Mouse (Mus musculus) right cerebral cortex, adult 2 months (tissue): Measurements from ENCODE around the gene Gm26566.

Experiments used
- DNase-seq, 2 experiments: peaks; one replicate each; pipeline ENCODE4 v3.0.0; 2021 to 2022; ENCODE audit warnings: low spot score in 2 of 2

Gene Gm26566

GRCm38 (mm10) chr4:88721791-88722721, at the start of gene Gm26566, which contains the start of gene Klhl9:
Gm26566 (plus strand) TSS chr4:88721805.
Klhl9 (minus strand) TSS chr4:88722465.
- peak; percentile 88 for DNase-seq

- no peak for DNase-seq
These were observed 44.8 kb upstream of the Gm26566 start, which contains the start of gene Ifna16 for GRCm38 (mm10) chr4:88676824-88677223. Ifna16 (minus strand) TSS chr4:88676924.

DNA sequence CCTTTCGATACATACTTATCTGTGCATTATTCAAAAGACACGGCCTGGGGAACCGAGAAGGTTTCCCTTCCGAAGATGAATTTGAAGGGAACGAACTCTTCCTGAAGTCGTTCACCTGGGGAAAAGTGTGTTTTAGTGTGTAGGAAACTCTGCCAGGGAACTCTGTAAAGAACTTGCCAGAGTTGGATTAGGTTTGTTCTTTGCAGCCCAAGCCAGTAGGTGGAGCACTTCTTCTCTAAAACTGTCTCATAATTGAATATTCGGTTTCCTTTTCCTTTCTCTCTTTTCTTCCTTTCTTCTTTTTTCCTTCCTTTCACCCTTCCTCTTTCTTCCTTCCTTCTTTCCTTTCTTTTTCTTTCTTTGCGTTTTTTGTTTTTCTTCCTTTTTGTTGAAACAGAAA, 41.2 kb upstream of the Gm26566 start:
- DNase-seq = peak; percentile 37 to 44

DNA sequence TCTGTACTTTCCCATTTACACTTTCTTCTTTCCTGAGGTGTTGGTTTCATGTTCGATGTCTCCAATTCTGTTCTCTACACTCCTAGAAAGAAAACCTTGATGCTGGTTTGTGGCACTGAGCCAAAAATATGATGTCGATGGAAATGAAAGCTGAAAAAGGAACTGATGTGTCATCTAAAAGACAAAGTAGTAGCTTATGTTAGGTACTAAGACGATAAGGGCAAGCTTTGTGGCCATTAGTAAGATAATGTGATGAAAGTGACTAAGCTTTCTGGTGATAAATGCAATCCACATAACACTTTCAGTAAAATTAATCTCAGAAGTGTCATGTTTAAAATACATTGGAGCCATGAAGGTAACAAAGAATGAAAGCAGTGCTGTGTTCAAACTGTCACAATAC, 40.3 kb upstream of the Gm26566 start:
- no peak for DNase-seq

- no peak for DNase-seq
These were observed 37.8 kb upstream of the Gm26566 start, which contains the start of gene Ifna2 for GRCm38 (mm10) chr4:88683812-88684211. Ifna2 (minus strand) TSS chr4:88683912.

GRCm38 (mm10) chr4:88691259-88691658, 30.3 kb upstream of the Gm26566 start, which contains the start of gene Ifnab:
Ifnab (minus strand) TSS chr4:88691359.
- no peak for DNase-seq

DNA sequence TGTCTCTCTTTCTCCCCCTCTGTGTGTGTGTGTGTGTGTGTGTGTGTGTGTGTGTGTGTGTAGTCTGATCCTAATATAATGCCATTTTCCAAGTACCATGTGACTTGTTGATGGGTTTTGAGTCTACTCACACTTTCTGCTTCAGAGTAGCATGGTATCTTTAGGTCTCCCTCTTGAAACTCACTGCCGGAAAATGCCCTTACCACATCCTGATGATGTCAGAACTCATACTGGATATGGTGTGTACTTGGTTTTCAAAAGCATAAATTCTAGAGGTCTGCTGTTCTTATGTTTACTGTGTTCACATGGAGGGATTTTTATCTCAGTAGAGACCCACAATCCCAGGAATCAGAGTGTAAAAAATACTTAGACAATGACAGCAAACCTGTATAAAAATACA, 29.1 kb upstream of the Gm26566 start:
- DNase-seq = no peak

DNA sequence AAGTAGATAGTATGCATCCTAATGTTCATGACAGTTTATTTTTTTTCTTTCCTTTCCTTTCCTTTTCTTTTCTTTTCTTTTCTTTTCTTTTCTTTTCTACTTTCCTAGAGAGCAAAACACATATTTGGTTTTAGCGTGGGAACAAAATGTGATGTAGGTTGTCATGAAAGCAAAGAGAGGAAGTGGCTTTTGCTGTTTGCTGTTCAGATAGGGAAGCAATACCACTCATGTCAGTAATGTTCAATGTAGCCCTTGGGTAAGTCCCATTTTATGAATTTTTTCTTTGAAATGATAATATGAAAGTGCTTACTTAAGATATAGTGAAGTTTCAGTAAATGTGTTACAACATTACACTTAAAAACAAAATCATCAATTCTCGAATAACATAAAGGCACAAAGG, 28.2 kb upstream of the Gm26566 start:
- DNase-seq = no peak

GRCm38 (mm10) chr4:88696237-88696884, 25.2 kb upstream of the Gm26566 start:
- peak; percentile 63 to 80 for DNase-seq

GRCm38 (mm10) chr4:88697108-88697507, 24.5 kb upstream of the Gm26566 start:
- no peak for DNase-seq

DNA sequence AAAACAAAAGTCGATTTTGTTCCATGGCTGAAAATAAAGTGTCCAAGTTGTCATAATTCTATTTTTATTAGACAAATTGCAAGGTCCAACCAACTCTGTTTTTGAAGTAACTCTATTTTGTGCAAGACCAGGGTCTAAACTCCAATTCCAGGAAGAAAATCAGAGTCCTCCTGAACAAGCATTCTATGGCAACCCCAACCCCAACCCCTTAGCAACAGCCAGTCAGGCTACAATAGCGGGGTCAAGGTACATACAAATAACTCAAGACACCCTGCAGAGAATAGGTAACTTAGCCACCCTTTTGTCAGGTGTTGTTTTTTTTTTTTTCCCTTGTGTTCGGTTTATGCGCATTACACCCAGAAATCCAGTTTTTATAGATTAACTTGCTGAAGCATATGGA, 23.9 kb upstream of the Gm26566 start:
- DNase-seq = no peak

DNA sequence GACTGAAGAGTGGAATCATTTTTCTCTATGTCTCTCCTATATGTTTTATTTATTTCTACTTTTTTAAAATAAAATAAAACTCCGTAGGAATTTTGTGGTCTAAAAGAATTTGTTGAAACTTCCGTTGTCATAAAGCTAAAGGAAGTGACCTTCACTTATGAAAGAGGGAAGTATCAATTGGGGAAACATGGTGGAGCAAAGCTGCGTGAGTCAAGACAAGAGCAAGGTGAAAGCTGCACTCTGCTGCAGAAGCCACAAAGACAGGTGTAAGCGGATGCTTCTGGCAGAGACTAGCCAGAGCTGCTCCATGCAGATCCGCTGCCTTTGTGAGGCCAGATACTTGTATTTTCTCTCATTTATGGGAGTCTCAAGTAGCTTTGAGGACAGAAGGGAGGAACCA, 22.8 kb upstream of the Gm26566 start:
- no peak for DNase-seq

DNA sequence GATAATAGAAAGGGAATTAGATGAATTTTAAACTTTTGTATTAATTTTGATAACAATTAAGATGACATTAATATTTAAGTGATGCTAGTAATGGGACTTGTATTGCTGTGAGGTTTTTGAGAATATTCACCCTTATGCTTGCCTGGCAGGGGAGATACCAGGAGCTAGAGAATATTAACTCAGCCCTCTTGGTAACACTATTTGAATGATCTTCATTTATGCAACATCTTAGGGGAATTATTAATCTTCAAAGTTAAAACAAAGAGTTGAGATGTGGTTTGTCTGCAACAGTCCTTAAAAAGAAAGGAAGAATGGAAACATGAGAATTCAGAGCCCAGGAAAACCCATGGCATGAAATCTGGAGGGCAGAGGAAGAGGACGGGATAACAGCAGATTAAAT, 22.3 kb upstream of the Gm26566 start:
- DNase-seq = no peak

DNA sequence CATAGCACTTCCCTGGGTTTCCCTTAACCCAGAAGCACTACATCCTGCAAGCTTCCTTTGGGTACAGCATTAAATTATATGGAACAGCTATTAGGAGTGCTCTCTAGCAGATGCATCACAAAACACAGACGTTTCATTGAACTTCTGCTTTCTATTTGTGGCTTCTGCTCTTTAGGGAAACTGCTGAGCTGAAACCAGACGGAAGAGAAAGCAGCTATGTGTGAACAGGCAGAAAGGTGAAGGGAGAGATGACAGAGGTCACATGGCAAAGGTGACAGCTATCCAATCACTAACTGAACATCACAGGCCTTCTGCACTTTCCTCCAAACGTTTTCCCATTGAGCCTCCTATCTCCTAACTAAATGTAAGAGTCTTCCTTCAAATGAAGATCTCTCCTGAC, 15.7 kb upstream of the Gm26566 start:
- DNase-seq = no peak

DNA sequence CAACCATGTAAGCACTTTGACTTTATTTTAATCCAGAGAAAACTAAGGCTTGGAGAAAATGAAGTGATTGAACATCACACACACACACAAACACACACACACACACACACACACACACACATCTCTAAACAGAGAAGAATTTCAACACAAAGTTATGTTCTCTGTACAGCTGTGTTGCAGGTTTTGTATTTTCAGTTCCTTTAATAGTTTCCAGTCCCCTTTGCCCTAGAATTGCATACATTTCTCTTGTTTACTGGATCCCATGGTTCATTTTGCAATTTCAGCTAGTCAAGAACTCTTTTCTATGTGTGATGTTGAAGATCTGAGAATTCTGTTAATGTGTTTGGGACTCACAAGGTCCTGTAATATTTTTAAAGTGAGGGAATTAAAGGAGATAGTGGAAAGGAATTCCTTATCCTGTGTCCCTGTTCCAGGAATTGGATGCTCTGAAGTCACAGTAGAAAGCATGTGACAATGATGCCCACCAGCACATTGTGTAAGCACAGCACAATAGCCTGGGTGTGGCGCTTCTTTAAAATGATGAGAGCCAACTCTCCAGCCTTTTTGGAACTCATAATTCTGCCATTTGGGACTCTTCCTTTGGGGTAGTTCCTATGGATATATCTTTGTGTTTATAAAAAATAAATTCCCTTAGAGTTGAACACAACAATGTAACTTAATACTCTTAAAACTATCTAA, 14.3 kb upstream of the Gm26566 start:
- DNase-seq = no peak

GRCm38 (mm10) chr4:88714281-88714680, 7.3 kb upstream of the Gm26566 start:
- no peak for DNase-seq

DNA sequence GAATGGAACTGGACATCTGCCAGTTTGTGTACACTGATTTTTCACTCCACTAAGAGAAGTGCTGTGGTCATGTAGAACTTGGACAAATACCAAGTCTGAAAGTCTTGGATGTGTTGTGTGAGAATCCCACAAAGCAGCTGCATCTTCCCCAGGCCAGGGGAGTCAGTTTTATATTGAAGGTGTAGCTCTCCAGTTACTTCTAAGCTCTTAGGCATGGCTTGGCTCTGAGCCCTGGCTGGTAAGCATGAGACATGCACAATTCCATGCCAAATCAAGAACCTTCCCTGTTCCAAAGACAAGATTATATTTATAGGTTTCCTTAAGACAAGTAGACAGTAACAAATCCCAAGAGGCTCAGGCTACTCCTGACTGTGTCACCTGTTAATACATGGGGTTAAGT, 6.5 kb upstream of the Gm26566 start:
- no peak for DNase-seq

GRCm38 (mm10) chr4:88718715-88719114, 2.9 kb upstream of the Gm26566 start:
- no peak for DNase-seq

DNA sequence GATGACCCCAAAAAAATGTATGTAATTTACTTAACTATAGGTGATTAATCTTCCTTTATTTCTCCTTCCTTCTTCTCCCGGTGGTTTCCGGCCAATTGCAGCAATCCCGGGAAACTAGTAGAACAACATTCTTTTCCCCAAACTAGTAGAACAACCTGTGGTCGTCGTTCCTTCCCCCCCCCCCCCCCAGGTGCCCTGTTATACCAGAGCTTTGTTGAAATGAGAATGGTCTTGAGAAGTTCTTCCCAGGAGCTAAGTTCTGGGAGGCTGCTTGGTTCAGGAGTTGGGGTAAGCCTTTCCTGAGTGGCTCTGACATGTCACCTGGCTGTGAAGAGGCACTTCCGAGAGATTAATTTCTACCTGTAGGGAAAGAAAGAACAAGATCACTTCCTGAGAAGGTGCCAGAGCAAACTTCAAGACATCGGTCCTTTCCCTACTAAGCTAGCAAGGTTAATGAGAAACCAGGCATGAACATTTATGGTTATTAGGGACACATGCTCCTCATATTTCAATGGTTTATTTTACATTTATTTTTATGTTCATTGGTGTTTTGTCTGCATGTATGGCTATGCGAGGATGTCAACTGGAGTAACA, 2.0 kb downstream of the Gm26566 start:
- no peak for DNase-seq

DNA sequence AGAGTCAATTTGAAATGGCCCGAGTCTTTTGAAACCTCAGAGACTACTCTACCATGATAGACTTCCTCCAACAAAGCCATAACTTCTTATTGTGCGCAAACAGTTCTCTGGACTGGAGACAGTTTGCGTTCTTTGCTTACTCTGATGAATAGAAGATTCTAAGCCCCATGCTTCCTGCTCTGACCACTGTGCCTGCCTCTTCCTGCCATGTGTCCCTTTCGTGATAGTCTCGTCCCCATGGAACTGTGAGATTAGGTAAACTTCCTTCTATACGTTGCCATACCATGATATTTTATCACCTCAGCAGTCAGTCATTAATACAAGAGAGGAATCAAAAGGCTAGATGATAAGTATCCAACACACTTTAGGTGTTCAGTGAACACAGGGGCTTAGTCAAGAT, 5.1 kb downstream of the Gm26566 start:
- DNase-seq = no peak

GRCm38 (mm10) chr4:88727324-88727723, 5.7 kb downstream of the Gm26566 start:
- no peak for DNase-seq

DNA sequence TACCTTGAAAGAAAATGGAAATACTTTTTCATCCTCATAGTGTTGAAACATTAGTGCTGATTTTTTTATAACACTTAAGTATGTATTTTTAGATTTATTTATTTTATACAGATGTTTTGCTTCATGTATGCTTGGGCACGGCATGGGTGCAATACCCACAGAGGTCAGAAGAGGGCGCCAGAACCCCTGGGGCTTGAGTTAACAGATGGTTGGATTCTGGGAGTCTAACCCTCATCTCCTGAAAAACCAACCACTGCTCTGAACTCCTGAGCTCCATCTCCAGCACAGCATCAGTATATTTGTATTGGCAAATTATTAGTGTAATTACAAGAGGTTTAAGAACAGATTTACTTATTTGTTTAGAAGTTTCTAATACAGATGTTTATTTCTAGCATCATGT, 16.9 kb downstream of the Gm26566 start:
- peak; percentile 44 to 53 for DNase-seq
